Mouse (Mus musculus) lung, adult 2 months (tissue): ENCODE data around the gene Tmem80.

Experiments
- CTCF ChIP-seq: fragments of 200-500 bp; IDR thresholded peaks from 2 replicates; pipeline ENCODE4 v1.5.1; 2011; ENCODE audit warnings: mild to moderate bottlenecking, low read length, control low read depth; ENCODE audit not compliant: insufficient read depth
- POLR2A ChIP-seq: fragments of 200-500 bp; IDR thresholded peaks from 2 replicates; pipeline ENCODE4 v1.6.1; 2011; ENCODE audit warnings: low read depth, mild to moderate bottlenecking, control low read depth, low read length, borderline replicate concordance; ENCODE audit errors: extremely low read depth

DNA sequence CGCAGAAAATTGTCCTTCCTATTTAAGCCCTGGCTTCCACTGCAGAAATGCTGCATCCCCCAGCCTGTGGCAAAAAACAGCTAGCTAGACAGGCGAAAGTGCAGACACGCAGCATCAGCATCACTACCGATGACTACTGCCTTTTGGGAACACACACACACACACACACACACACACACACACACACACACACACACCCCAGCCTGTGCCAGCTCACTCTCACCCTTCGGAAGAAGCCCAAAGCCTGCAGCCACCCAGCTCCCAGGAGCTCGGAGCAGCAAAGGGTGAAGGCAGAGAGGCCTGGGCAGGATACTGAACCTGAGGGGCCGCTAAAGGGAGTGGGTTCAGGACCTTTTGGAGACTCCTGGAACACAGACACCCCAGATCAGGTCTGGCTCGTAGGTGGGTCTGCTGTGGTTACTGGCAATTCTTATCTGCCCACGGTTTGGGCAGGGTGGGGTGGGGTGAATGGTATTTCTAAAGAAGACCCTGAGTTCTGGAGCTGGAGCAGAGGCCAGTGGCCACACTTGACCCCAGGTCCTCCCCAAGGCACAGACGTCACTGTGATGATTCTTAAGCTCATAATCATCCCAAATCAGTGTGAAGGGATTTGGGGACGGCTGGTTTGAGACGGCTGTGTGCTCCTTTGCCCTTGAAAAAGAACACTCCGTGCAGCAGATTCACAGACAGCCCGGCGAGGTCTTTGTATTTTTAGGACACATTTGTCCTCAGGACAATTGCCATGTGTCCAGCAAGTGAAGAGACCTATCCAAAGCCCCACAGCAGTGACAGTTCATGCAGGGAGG lies 34.8 kb upstream of the Tmem80 start:
- TF ChIP-seq CTCF, result no peak
- TF ChIP-seq POLR2A, result no peak
